Mouse (Mus musculus): Measurements from ENCODE around the gene Ryr1. TPM values are rescaled to one million over a fixed set of nuclear protein-coding genes. Genes with fewer than 3 reads are reported as not detected.

Gene Ryr1
- 2.5 and 2.7 TPM in 2 replicates for polyA plus RNA-seq (2014; fragmentation: Nextera tagmentation; extraction: Ambion mirVana)

GRCm38 (mm10) chr7:29124970-29125369 lies at the start of gene Ryr1:
Ryr1 (minus strand) TSS chr7:29125179.
- ATAC-seq (ENCODE audit: insufficient number of reproducible peaks, low FRiP score, low TSS enrichment, low read depth) (peak; percentile 81; the same call in 1 of the 2 replicates), DNase-seq (ENCODE audit: low spot score) (peak; percentile 82)
- Histone ChIP-seq H3K4me2 (ENCODE audit: low read depth, severe bottlenecking) (peak within 1 kb of the TSS; percentile 74), H3K9me3 (ENCODE audit: control insufficient read depth, low read length) (no peaks in the 10 kb centered on the region), H3K4me1 (ENCODE audit: control insufficient read depth, insufficient read depth, low read length) (peaks cover 3% of the 10 kb centered on the region), H3K9ac (ENCODE audit: low read length) (peak within 1 kb of the TSS; percentile 61), H3K4me3 (ENCODE audit: low read depth, low read length) (peak within 1 kb of the TSS; percentile 36), H3K27ac (replicated peaks; ENCODE audit: low read depth, low read length) (no peak within 1 kb of the TSS), H3K36me3 (ENCODE audit: control insufficient read depth, insufficient read depth, low read length) (no peaks in the 10 kb centered on the region), H3K27me3 (ENCODE audit: control insufficient read depth, insufficient read depth, low read length) (no peaks in the 10 kb centered on the region)
- 0% methylated on average over 16 of the region's 16 CpGs for WGBS

GRCm38 (mm10) chr7:29172390-29173016 lies 47.5 kb upstream of the Ryr1 start:
- peaks cover 21% of the 10 kb centered on the region for H3K36me3 ChIP-seq (ENCODE audit: control insufficient read depth, insufficient read depth, low read length)
- H3K9ac ChIP-seq (ENCODE audit: low read length) = no peak overlapping the region
- no peaks in the 10 kb centered on the region; the same call in 1 of the 2 replicates for H3K9me3 ChIP-seq (ENCODE audit: control insufficient read depth, low read length)
- H3K27ac ChIP-seq (replicated peaks; ENCODE audit: low read depth, low read length) = no peak overlapping the region
- peak overlapping the region; percentile 50; the same call in 1 of the 2 replicates for H3K4me2 ChIP-seq (ENCODE audit: low read depth, severe bottlenecking)
- WGBS = 24% methylated on average over 30 of the region's 32 CpGs
- peaks cover 12% of the 10 kb centered on the region for H3K4me1 ChIP-seq (ENCODE audit: control insufficient read depth, insufficient read depth, low read length)
- ATAC-seq (ENCODE audit: insufficient number of reproducible peaks, low FRiP score, low TSS enrichment, low read depth) (no peak), DNase-seq (ENCODE audit: low spot score) (peak; percentile 36)
- H3K4me3 ChIP-seq (ENCODE audit: low read depth, low read length) = 0 out of 2 replicates have a peak overlapping the region, but pooled peaks have one; percentile 6
- H3K27me3 ChIP-seq (ENCODE audit: control insufficient read depth, insufficient read depth, low read length) = peaks cover 40% of the 10 kb centered on the region

DNA sequence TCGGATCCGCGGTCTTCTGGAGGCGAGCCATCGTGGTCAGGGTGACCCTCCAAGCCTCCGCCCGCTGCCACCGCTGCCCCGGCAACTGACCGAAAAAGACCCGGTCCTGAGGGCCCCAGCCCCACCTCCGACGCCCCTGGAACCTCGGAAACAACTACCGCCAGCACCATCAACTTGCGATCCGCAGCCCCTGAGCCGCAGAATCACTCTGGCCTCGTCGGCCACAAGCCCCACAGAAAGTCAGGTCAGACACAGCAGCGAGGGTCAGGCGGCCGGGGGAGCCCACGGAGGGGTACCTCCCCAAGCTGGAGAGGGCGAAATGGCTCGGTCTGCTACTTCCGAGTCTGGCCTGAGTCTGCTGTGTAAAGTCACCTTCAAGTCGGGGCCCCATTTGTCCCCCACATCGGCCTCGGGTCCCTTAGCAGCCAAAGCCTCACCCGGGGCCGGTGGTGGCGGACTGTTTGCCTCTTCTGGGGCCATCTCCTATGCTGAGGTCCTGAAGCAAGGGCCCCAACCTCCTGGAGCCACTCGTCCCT lies 46.7 kb upstream of the Ryr1 start:
- DNase-seq (ENCODE audit: low spot score) = peak; percentile 43
- no peaks in the 10 kb centered on the region; the same call in 1 of the 2 replicates for H3K9me3 ChIP-seq (ENCODE audit: control insufficient read depth, low read length)
- H3K27me3 ChIP-seq (ENCODE audit: control insufficient read depth, insufficient read depth, low read length) = peaks cover 41% of the 10 kb centered on the region
- peaks cover 17% of the 10 kb centered on the region for H3K36me3 ChIP-seq (ENCODE audit: control insufficient read depth, insufficient read depth, low read length)
- no peak for ATAC-seq (ENCODE audit: insufficient number of reproducible peaks, low FRiP score, low TSS enrichment, low read depth)
- H3K9ac ChIP-seq (ENCODE audit: low read length) = peak overlapping the region; percentile 22; the same call in 1 of the 2 replicates
- H3K4me3 ChIP-seq (ENCODE audit: low read depth, low read length) = peak overlapping the region; percentile 61
- peak overlapping the region; percentile 50 for H3K4me2 ChIP-seq (ENCODE audit: low read depth, severe bottlenecking)
- H3K27ac ChIP-seq (replicated peaks; ENCODE audit: low read depth, low read length) = no peak overlapping the region
- 3% methylated on average over 34 of the region's 34 CpGs for WGBS
- H3K4me1 ChIP-seq (ENCODE audit: control insufficient read depth, insufficient read depth, low read length) = peaks cover 12% of the 10 kb centered on the region

GRCm38 (mm10) chr7:29170755-29171561 lies 46.0 kb upstream of the Ryr1 start:
- 3% methylated on average over 42 of the region's 43 CpGs for WGBS
- DNase-seq (ENCODE audit: low spot score) = peak; percentile 44
- Histone ChIP-seq H3K4me2 (ENCODE audit: low read depth, severe bottlenecking) (peak overlapping the region; percentile 50), H3K9me3 (ENCODE audit: control insufficient read depth, low read length) (no peaks in the 10 kb centered on the region; the same call in 1 of the 2 replicates), H3K4me1 (ENCODE audit: control insufficient read depth, insufficient read depth, low read length) (peaks cover 12% of the 10 kb centered on the region), H3K27ac (replicated peaks; ENCODE audit: low read depth, low read length) (no peak overlapping the region), H3K4me3 (ENCODE audit: low read depth, low read length) (peak overlapping the region; percentile 61), H3K9ac (ENCODE audit: low read length) (peak overlapping the region; percentile 30; the same call in 1 of the 2 replicates), H3K36me3 (ENCODE audit: control insufficient read depth, insufficient read depth, low read length) (peaks cover 14% of the 10 kb centered on the region), H3K27me3 (ENCODE audit: control insufficient read depth, insufficient read depth, low read length) (peaks cover 41% of the 10 kb centered on the region)
- ATAC-seq (ENCODE audit: insufficient number of reproducible peaks, low FRiP score, low TSS enrichment, low read depth) = no peak

GRCm38 (mm10) chr7:29170066-29170754 lies 45.2 kb upstream of the Ryr1 start, which contains the start of the genes Ggn and Spred3:
Ggn (plus strand) TSS chr7:29170210.
Spred3 (minus strand) TSS chr7:29170411.
- Histone ChIP-seq H3K9me3 (ENCODE audit: control insufficient read depth, low read length) (no peaks in the 10 kb centered on the region; the same call in 1 of the 2 replicates), H3K4me1 (ENCODE audit: control insufficient read depth, insufficient read depth, low read length) (peaks cover 12% of the 10 kb centered on the region), H3K27me3 (ENCODE audit: control insufficient read depth, insufficient read depth, low read length) (peaks cover 41% of the 10 kb centered on the region), H3K9ac (ENCODE audit: low read length) (peak within 1 kb of the TSS; percentile 56), H3K36me3 (ENCODE audit: control insufficient read depth, insufficient read depth, low read length) (peaks cover 11% of the 10 kb centered on the region), H3K4me2 (ENCODE audit: low read depth, severe bottlenecking) (peak within 1 kb of the TSS; percentile 50), H3K27ac (replicated peaks; ENCODE audit: low read depth, low read length) (no peak within 1 kb of the TSS), H3K4me3 (ENCODE audit: low read depth, low read length) (peak within 1 kb of the TSS; percentile 61)
- peak; percentile 48 for ATAC-seq (ENCODE audit: insufficient number of reproducible peaks, low FRiP score, low TSS enrichment, low read depth)
- peak; percentile 70 for DNase-seq (ENCODE audit: low spot score)
- WGBS = 2% methylated on average over 30 of the region's 30 CpGs

GRCm38 (mm10) chr7:29169231-29170065 lies 44.5 kb upstream of the Ryr1 start:
- H3K27me3 ChIP-seq (ENCODE audit: control insufficient read depth, insufficient read depth, low read length) = peaks cover 39% of the 10 kb centered on the region
- 0% methylated on average over 31 of the region's 39 CpGs for WGBS
- peaks cover 7% of the 10 kb centered on the region for H3K36me3 ChIP-seq (ENCODE audit: control insufficient read depth, insufficient read depth, low read length)
- no peaks in the 10 kb centered on the region; the same call in 1 of the 2 replicates for H3K9me3 ChIP-seq (ENCODE audit: control insufficient read depth, low read length)
- peak overlapping the region; percentile 56 for H3K9ac ChIP-seq (ENCODE audit: low read length)
- no peak overlapping the region for H3K27ac ChIP-seq (replicated peaks; ENCODE audit: low read depth, low read length)
- peaks cover 12% of the 10 kb centered on the region for H3K4me1 ChIP-seq (ENCODE audit: control insufficient read depth, insufficient read depth, low read length)
- H3K4me2 ChIP-seq (ENCODE audit: low read depth, severe bottlenecking) = peak overlapping the region; percentile 50
- peak; percentile 67 for ATAC-seq (ENCODE audit: insufficient number of reproducible peaks, low FRiP score, low TSS enrichment, low read depth)
- DNase-seq (ENCODE audit: low spot score) = peak; percentile 87
- H3K4me3 ChIP-seq (ENCODE audit: low read depth, low read length) = peak overlapping the region; percentile 61

DNA sequence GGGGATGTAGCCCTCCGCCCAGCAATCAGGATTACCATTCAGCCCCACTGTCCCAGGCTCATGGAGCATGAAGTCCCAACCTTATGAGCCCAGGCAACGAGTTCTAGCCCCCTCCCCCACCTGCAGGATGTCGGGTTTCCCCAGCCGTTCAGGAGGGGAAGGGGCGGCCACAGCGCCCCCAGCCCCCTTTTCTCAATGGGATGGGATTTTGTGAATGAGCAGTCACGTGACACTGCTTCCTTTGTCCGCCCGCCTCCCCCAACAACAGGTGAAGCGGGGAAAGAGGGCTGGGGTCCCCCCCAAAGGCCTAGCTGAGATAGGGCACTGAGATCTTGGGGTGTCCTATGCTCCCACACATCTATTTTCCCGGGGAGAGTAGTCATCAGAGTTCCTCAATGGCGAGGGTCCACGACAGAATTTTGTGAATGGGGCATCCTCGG lies 43.8 kb upstream of the Ryr1 start:
- peaks cover 36% of the 10 kb centered on the region for H3K27me3 ChIP-seq (ENCODE audit: control insufficient read depth, insufficient read depth, low read length)
- under 1% methylated on average over 14 of the region's 14 CpGs for WGBS
- peaks cover 12% of the 10 kb centered on the region for H3K4me1 ChIP-seq (ENCODE audit: control insufficient read depth, insufficient read depth, low read length)
- peak overlapping the region; percentile 56 for H3K9ac ChIP-seq (ENCODE audit: low read length)
- peak; percentile 66 for DNase-seq (ENCODE audit: low spot score)
- no peaks in the 10 kb centered on the region for H3K9me3 ChIP-seq (ENCODE audit: control insufficient read depth, low read length)
- peaks cover 4% of the 10 kb centered on the region for H3K36me3 ChIP-seq (ENCODE audit: control insufficient read depth, insufficient read depth, low read length)
- no peak overlapping the region for H3K27ac ChIP-seq (replicated peaks; ENCODE audit: low read depth, low read length)
- peak overlapping the region; percentile 50 for H3K4me2 ChIP-seq (ENCODE audit: low read depth, severe bottlenecking)
- peak; percentile 18; the same call in 1 of the 2 replicates for ATAC-seq (ENCODE audit: insufficient number of reproducible peaks, low FRiP score, low TSS enrichment, low read depth)
- peak overlapping the region; percentile 61 for H3K4me3 ChIP-seq (ENCODE audit: low read depth, low read length)
